Mouse (Mus musculus): Measurements from ENCODE around the gene Yrdc.

Gene Yrdc

DNA sequence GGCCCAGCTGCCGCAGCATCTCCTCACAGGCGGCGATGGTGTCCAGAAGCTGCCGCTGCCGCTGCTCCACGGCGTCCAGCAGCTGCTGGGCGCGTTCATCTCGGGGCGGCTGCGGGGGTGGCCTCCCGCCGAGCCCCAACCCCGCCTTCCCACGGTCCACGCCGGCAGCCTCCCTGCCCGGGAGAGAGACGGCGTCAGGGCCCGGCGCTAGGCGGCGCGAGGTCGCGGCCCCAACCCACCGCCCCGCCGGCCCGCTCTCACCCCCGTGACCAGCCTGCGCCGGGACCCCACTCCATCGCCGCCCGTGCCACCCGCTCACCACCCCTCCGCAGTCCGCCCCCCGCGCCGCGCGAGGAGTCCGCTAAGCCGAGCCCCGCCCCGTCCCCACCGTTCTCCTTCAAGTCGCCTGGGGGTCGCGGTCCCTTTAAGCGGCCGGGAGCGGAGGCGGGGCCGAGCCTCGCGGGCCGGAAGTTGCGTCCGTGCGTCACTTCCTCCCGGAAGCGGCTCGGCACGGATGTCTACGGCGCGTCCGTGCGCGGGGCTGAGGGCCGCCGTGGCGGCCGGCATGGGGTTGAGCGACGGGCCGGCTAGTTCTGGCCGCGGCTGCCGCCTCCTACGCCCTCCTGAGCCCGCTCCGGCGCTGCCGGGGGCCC is at the start of gene Yrdc:
Gene Yrdc (plus strand): TSS at position 419 of the 653 bp plus-strand sequence.
- DNase-seq (ENCODE audit: low spot score in 2 of 2) = peak; percentile 76 to 93

GRCm38 (mm10) chr4:124801552-124802308 is 48.7 kb upstream of the Yrdc start, which contains the start of gene Mtf1:
Gene Mtf1, plus strand, starts transcription at chr4:124802104.
- DNase-seq (ENCODE audit: low spot score in 2 of 2) = peak; percentile 46 to 91

DNA sequence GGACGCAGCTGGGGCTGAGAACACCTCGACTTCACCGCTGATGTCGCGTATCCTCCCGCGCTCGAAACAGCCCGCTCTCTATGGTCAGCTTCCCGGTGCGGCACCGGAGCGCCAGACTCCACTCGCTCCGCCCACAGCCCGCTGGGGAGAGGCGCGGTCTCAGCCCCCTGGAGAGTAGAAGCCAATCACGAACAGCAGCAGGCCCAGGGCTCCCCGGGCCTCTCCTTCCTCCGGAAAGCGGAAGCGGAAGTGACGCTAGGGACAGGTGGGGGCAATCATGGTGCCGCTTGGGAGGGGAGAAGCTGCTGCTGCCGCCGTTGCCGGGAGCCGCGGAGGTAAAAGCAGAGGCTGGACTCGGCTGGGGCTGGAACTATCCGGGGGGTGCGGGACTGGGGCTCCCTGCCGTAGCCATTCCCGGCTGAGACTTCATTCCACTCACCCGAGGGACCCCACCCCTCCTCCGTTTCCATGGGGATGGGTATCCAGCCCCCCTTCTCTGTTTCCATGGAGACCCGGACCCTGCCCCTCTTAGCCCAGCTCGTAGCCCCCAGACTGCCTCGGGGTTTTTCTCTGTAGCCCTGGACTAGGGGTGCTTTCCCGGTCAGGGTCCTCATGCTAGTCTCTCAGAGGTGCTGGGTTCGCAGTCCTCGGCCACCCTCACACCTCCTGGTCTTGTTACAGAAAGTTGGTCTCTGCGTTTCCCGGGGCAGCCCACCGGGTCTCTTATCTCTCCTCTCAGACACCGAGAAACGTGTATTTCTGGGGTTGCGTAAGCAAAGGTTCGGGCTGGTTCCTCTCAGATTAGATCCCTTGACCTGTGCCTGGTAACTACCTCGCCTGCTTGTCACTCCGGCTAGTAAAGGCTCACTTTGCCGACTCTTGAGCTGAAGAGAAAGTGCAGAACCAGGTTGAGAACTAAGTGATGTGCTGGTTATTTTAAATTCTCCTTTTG is 47.9 kb upstream of the Yrdc start:
- peak; percentile 88 to 95 for DNase-seq (ENCODE audit: low spot score in 2 of 2)

- DNase-seq (ENCODE audit: low spot score in 2 of 2) = no peak
Measured at GRCm38 (mm10) chr4:124803406-124803805, 47.1 kb upstream of the Yrdc start.

DNA sequence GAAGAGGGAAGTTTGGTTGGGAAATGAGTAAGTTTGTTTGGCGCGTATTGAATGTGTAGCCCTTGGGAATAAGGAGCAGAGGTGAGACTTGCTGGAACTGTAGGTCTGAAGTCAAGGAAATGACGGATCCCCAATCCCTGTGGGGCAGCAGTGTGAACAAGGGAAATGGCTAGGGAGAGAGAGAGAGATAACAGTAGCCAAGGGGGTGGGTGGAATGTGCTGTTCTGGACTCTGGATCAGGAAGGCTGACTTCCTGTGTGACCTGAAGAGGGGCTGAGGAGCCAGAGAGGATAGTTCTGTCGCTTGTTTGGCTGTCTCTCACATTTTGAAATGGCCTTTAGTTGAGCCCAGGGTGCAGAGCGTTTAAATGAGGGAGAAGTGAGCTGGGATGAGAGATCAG is 42.0 kb upstream of the Yrdc start:
- DNase-seq (ENCODE audit: low spot score in 2 of 2) = no peak

- no peak for DNase-seq (ENCODE audit: low spot score in 2 of 2)
Measured at GRCm38 (mm10) chr4:124809136-124809883, 41.2 kb upstream of the Yrdc start.

- DNase-seq (ENCODE audit: low spot score in 2 of 2) = no peak
Measured at GRCm38 (mm10) chr4:124810056-124810455, 40.4 kb upstream of the Yrdc start.

- DNase-seq (ENCODE audit: low spot score in 2 of 2) = peak; percentile 32 to 78
Measured at GRCm38 (mm10) chr4:124811347-124811975, 39.0 kb upstream of the Yrdc start.

DNA sequence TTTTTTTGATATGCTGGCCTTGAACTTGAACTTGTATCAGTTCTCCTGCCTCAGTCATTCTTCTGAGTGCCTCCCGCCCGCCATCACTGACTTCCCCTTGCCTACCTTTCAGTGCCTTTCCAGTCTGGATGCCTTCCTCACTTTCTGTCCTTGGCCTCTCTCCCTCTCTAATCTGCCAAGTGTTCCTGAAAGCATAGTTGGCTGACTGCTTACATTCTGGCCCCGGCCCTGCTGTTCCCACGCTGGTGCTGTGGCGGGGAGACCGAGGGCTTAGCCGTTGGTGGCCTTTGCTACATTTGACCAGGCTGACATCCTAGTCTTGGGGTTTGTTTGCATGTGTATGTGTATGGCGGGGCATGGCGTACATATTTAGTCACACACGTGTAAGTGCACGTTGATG is 34.6 kb upstream of the Yrdc start:
- no peak for DNase-seq (ENCODE audit: low spot score in 2 of 2)

DNA sequence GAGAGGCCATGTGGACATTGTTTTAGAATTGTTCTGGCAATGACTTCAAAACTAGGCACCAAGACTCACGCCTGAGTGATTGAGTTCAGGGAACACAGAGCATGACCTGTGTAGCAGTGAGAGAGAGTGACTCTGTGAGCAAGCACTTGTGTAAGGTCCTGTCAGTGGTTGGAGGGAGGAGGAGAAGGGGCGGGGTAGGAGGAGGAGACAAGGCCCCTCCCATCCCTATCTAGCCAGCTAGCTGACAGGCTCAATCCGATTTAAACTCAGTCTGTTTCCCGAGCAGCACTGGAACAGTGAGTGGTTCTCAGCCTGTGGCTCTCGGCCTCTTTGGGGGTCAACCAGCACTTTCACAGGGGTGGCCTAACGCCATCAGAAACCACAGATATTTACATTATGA is 32.7 kb upstream of the Yrdc start:
- DNase-seq (ENCODE audit: low spot score in 2 of 2) = no peak

DNA sequence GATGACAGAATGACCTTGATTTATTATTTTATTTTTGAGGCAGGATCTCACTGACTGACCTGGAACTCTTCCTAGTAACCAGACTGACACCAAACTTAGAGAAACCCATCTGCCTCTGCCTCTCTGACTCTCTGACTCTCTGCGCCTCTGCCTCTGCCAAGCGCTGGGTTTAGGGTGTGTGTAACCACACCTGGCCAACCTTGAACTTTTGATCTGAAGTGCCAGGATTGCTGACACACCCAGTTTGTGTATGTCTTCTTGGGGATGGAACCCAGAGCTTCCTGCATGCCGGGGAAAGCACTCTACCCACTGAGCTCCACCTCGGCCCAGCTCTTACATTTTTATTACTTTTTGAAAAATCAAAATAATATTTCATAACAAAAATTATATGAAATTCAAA is 31.6 kb upstream of the Yrdc start:
- no peak for DNase-seq (ENCODE audit: low spot score in 2 of 2)

- no peak for DNase-seq (ENCODE audit: low spot score in 2 of 2)
Measured at GRCm38 (mm10) chr4:124824967-124825366, 25.5 kb upstream of the Yrdc start.

DNA sequence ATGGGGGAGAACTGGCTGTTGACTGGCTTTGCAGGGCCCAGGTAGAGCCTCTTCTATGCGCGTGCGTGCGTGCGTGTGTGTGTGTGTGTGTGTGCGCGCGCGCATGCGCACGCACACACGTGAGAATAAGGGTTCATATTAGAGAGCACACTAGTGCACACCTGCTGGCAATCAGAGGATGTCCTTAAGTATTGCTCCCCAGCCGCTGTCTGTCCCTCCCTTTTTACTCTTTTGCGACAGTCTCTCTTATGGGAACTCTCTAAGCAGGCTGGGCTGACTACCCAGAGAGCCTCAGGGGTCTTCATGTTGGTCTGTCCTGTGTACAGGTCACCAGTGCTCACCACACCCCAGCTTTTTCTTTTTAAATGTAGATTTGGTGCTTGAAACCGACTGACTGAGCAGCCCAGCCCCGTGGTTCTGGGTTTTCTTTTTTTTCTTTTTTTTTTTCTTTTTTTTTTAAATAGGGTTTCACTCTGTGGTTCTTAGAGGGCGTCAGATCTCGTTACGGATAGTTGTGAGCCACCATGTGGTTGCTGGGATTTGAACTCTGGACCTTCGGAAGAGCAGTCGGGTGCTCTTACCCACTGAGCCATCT is 25.0 kb upstream of the Yrdc start:
- no peak for DNase-seq (ENCODE audit: low spot score in 2 of 2)

GRCm38 (mm10) chr4:124829671-124830070 is 20.8 kb upstream of the Yrdc start:
- DNase-seq (ENCODE audit: low spot score in 2 of 2) = no peak

DNA sequence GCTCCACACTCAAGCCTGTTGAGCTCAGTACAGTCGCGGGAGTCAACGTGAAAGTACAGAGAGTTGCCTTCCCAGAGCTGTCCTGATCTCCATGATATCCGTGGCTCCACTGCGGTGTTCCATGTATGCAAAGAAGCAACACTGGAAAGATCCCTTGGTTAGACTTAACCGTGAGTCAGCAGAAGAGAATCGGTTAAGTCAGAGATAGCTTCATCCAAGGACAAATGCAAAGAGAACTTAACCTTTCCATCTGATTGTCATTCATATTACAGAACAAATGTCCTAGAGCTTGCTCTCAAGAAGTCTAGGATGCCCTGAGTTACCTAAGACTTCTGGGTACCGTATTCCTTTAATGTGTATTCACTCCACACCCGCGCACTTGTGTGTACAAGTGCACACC is 17.7 kb upstream of the Yrdc start:
- DNase-seq (ENCODE audit: low spot score in 2 of 2) = no peak

DNA sequence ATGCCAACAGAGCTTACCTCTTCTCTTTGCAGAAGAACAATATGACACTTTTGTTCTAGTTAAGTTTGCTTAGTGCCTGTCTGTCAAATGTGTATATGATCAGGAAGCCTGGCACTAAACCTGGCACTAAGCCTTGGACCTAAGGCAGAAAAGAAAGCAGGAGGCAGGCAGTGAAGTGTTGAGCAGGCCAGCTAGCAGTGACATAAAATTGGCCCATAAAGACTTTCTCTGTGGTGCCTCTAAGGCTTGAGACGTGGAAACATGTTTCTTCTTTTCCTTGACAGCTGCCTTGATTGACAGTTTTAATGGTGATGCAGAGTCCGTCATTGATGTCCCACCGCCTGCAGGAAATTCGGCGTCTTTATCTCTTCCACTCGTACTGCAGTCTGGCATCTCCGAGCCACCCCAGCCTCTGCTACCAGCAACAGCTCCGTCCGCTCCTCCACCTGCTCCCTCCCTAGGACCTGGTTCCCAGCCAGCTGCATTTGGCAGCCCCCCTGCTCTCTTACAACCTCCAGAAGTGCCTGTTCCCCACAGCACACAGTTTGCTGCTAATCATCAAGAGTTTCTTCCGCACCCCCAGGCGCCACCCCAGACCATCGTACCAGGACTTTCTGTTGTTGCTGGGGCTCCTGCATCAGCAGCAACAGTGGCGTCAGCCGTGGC is 12.3 kb upstream of the Yrdc start:
- no peak for DNase-seq (ENCODE audit: low spot score in 2 of 2)

GRCm38 (mm10) chr4:124840998-124841397 is 9.5 kb upstream of the Yrdc start:
- DNase-seq (ENCODE audit: low spot score in 2 of 2) = no peak

GRCm38 (mm10) chr4:124843493-124843892 is 7.0 kb upstream of the Yrdc start:
- no peak for DNase-seq (ENCODE audit: low spot score in 2 of 2)

- DNase-seq (ENCODE audit: low spot score in 2 of 2) = peak; percentile 65 to 93
Measured at GRCm38 (mm10) chr4:124847573-124847972, 2.9 kb upstream of the Yrdc start.

Data from left cerebral cortex, adult 9 months (tissue).